Mouse (Mus musculus) granulocyte monocyte progenitor cell, adult 5-6 weeks (primary cell): ENCODE results near the gene Patj. TPM values are rescaled to one million over a fixed set of nuclear protein-coding genes. Genes with fewer than 3 reads are reported as not detected.

ENCODE experiments used
- ATAC-seq: replicated peaks from 2 replicates; pipeline ENCODE4 v1.8.0; 2016; ENCODE audit warnings: mild to moderate bottlenecking, moderate TSS enrichment, inconsistent platforms; ENCODE audit not compliant: poor library complexity, severe bottlenecking
- total RNA-seq, 2 experiments: library from RNA; stranded (forward) in 1 of 2; stranded (reverse) in 1 of 2; fragments of 200-712, 200-1000 nt in 1 of 2; fragments of >200 nt in 1 of 2; fragmentation: Nextera tagmentation in 1 of 2; gene quantifications; 2 replicates each; pipeline ENCODE4 v1.2.3; 2014 to 2017

Patj gene
- total RNA-seq, 2 experiments from 2014 or later: 4.7 TPM; not detected in 1

- no peak for ATAC-seq
Measured at GRCm38 (mm10) chr4:98504743-98505142, 109.2 kb downstream of the Patj start.

- no peak for ATAC-seq
Measured at GRCm38 (mm10) chr4:98508471-98509271, 113.1 kb downstream of the Patj start.

GRCm38 (mm10) chr4:98509939-98510338 lies 114.4 kb downstream of the Patj start:
- no peak for ATAC-seq

GRCm38 (mm10) chr4:98511296-98511695 lies 115.7 kb downstream of the Patj start:
- ATAC-seq: no peak

- ATAC-seq: no peak
Measured at GRCm38 (mm10) chr4:98511964-98512743, 116.6 kb downstream of the Patj start.

GRCm38 (mm10) chr4:98520492-98520891 lies 124.9 kb downstream of the Patj start:
- no peak for ATAC-seq

- no peak for ATAC-seq
Measured at GRCm38 (mm10) chr4:98524525-98524924, 128.9 kb downstream of the Patj start.

GRCm38 (mm10) chr4:98535446-98535845 lies 139.9 kb downstream of the Patj start:
- no peak for ATAC-seq

GRCm38 (mm10) chr4:98541591-98541990 lies 146.0 kb downstream of the Patj start:
- no peak for ATAC-seq

- ATAC-seq: no peak
Measured at GRCm38 (mm10) chr4:98543001-98543400, 147.4 kb downstream of the Patj start.

- ATAC-seq: no peak
Measured at GRCm38 (mm10) chr4:98545376-98545775, 149.8 kb downstream of the Patj start.

GRCm38 (mm10) chr4:98546456-98547176 lies 151.0 kb downstream of the Patj start:
- ATAC-seq: no peak

- no peak for ATAC-seq
Measured at GRCm38 (mm10) chr4:98549491-98549890, 153.9 kb downstream of the Patj start.

- ATAC-seq: no peak
Measured at GRCm38 (mm10) chr4:98550116-98550515, 154.5 kb downstream of the Patj start.

- ATAC-seq: no peak
Measured at GRCm38 (mm10) chr4:98555666-98556065, 160.1 kb downstream of the Patj start.

- no peak for ATAC-seq
Measured at GRCm38 (mm10) chr4:98556449-98556848, 160.9 kb downstream of the Patj start.

- no peak for ATAC-seq
Measured at GRCm38 (mm10) chr4:98557192-98557591, 161.6 kb downstream of the Patj start.

- ATAC-seq: no peak
Measured at GRCm38 (mm10) chr4:98560196-98560830, 164.7 kb downstream of the Patj start.

GRCm38 (mm10) chr4:98563082-98563481 lies 167.5 kb downstream of the Patj start:
- no peak for ATAC-seq

GRCm38 (mm10) chr4:98563506-98564195 lies 168.1 kb downstream of the Patj start:
- no peak for ATAC-seq
